Mouse (Mus musculus): ENCODE measurements around the gene Trappc6a. TPM values are rescaled to one million over a fixed set of nuclear protein-coding genes. Genes with fewer than 3 reads are reported as not detected.

The Trappc6a gene
- polyA plus RNA-seq, 1 experiment: 57.3 TPM

- H3K27me3 ChIP-seq (ENCODE audit: control insufficient read depth, insufficient read depth, insufficient read length): no peaks in the 10 kb centered on the region
- no peaks in the 10 kb centered on the region for H3K36me3 ChIP-seq (ENCODE audit: control insufficient read depth, insufficient read depth)
- TF ChIP-seq MYOD1 (IDR thresholded peaks at IDR 0.05; ENCODE audit: control insufficient read depth in 1 of 3, insufficient read length in 2 of 3, low read depth in 2 of 3) (no peak), REST (IDR thresholded peaks at IDR 0.05; ENCODE audit: insufficient read depth, insufficient read length) (no peak), CEBPB (IDR thresholded peaks at IDR 0.05; ENCODE audit: insufficient read depth, poor library complexity, severe bottlenecking) (no peak), MYOG (IDR thresholded peaks at IDR 0.05; ENCODE audit: control insufficient read depth in 1 of 3, insufficient read depth in 1 of 3, insufficient read length in 2 of 3, low read depth in 2 of 3) (no peak), SRF (IDR thresholded peaks at IDR 0.05; ENCODE audit: control insufficient read depth, insufficient read length, low read depth) (no peak), TCF12 (IDR thresholded peaks at IDR 0.05; ENCODE audit: insufficient read depth, poor library complexity, severe bottlenecking) (no peak), POLR2A (IDR thresholded peaks at IDR 0.05; ENCODE audit: insufficient read length, low read depth) (no peak), MAX (IDR thresholded peaks at IDR 0.05; ENCODE audit: low read depth) (no peak)
- no peak overlapping the region for H3K4me3 ChIP-seq
- no peak overlapping the region for H3ac ChIP-seq (ENCODE audit: control insufficient read depth, insufficient read length)
- peaks cover 12% of the 10 kb centered on the region for H3K79me2 ChIP-seq (ENCODE audit: control insufficient read depth, insufficient read depth)
- no peak overlapping the region for H3K4me2 ChIP-seq (ENCODE audit: low read depth)
Measured at GRCm38 (mm10) chr7:19461488-19461887, 46.7 kb upstream of the Trappc6a start.

GRCm38 (mm10) chr7:19462443-19462842 is 45.8 kb upstream of the Trappc6a start:
- H3K79me2 ChIP-seq (ENCODE audit: control insufficient read depth, insufficient read depth): peaks cover 4% of the 10 kb centered on the region
- H3K36me3 ChIP-seq (ENCODE audit: control insufficient read depth, insufficient read depth): no peaks in the 10 kb centered on the region
- no peak overlapping the region for H3K4me2 ChIP-seq (ENCODE audit: low read depth)
- TF ChIP-seq REST (IDR thresholded peaks at IDR 0.05; ENCODE audit: insufficient read depth, insufficient read length): no peak
- TF ChIP-seq MAX (IDR thresholded peaks at IDR 0.05; ENCODE audit: low read depth): no peak
- no peak for TF ChIP-seq TCF12 (IDR thresholded peaks at IDR 0.05; ENCODE audit: insufficient read depth, poor library complexity, severe bottlenecking)
- no peak for TF ChIP-seq CEBPB (IDR thresholded peaks at IDR 0.05; ENCODE audit: insufficient read depth, poor library complexity, severe bottlenecking)
- TF ChIP-seq POLR2A (IDR thresholded peaks at IDR 0.05; ENCODE audit: insufficient read length, low read depth): no peak
- TF ChIP-seq POLR2AphosphoS2 (IDR thresholded peaks at IDR 0.05; ENCODE audit: insufficient read length, low read depth): no peak
- TF ChIP-seq MYOG (IDR thresholded peaks at IDR 0.05; ENCODE audit: control insufficient read depth in 1 of 3, insufficient read depth in 1 of 3, insufficient read length in 2 of 3, low read depth in 2 of 3): no peak
- no peak for TF ChIP-seq TCF3 (IDR thresholded peaks at IDR 0.05; ENCODE audit: insufficient read length, low read depth)
- no peak for TF ChIP-seq E2F4 (IDR thresholded peaks at IDR 0.05; ENCODE audit: insufficient read depth)
- no peak for TF ChIP-seq SRF (IDR thresholded peaks at IDR 0.05; ENCODE audit: control insufficient read depth, insufficient read length, low read depth)
- no peak for TF ChIP-seq USF1 (IDR thresholded peaks at IDR 0.05; ENCODE audit: low read depth)
- TF ChIP-seq MYOD1 (IDR thresholded peaks at IDR 0.05; ENCODE audit: control insufficient read depth in 1 of 3, insufficient read length in 2 of 3, low read depth in 2 of 3): no peak
- H3K27me3 ChIP-seq (ENCODE audit: control insufficient read depth, insufficient read depth, insufficient read length): no peaks in the 10 kb centered on the region
- H3ac ChIP-seq (ENCODE audit: control insufficient read depth, insufficient read length): no peak overlapping the region
- H3K4me3 ChIP-seq: no peak overlapping the region

- no peaks in the 10 kb centered on the region for H3K27me3 ChIP-seq (ENCODE audit: control insufficient read depth, insufficient read depth, insufficient read length)
- no peak within 1 kb of the TSS for H3K4me3 ChIP-seq
- H3K79me2 ChIP-seq (ENCODE audit: control insufficient read depth, insufficient read depth): no peaks in the 10 kb centered on the region
- no peak for TF ChIP-seq MYOD1 (IDR thresholded peaks at IDR 0.05; ENCODE audit: control insufficient read depth in 1 of 3, insufficient read length in 2 of 3, low read depth in 2 of 3)
- no peak within 1 kb of the TSS for H3ac ChIP-seq (ENCODE audit: control insufficient read depth, insufficient read length)
- H3K36me3 ChIP-seq (ENCODE audit: control insufficient read depth, insufficient read depth): no peaks in the 10 kb centered on the region
- no peak within 1 kb of the TSS for H3K4me2 ChIP-seq (ENCODE audit: low read depth)
Measured at GRCm38 (mm10) chr7:19462884-19463381, 45.3 kb upstream of the Trappc6a start, which contains the start of gene Exoc3l2. Gene Exoc3l2, plus strand, starts transcription at chr7:19463331.

- no peak for TF ChIP-seq CEBPB (IDR thresholded peaks at IDR 0.05; ENCODE audit: insufficient read depth, poor library complexity, severe bottlenecking)
- Histone ChIP-seq H3K4me3 (no peak overlapping the region), H3K27me3 (ENCODE audit: control insufficient read depth, insufficient read depth, insufficient read length) (peaks cover 7% of the 10 kb centered on the region)
Measured at GRCm38 (mm10) chr7:19464367-19465307, 43.6 kb upstream of the Trappc6a start.

GRCm38 (mm10) chr7:19466602-19467145 is 41.5 kb upstream of the Trappc6a start:
- Histone ChIP-seq H3K27me3 (ENCODE audit: control insufficient read depth, insufficient read depth, insufficient read length) (peaks cover 17% of the 10 kb centered on the region), H3K4me2 (ENCODE audit: low read depth) (no peak overlapping the region), H3K4me3 (no peak overlapping the region), H3K79me2 (ENCODE audit: control insufficient read depth, insufficient read depth) (no peaks in the 10 kb centered on the region), H3ac (ENCODE audit: control insufficient read depth, insufficient read length) (no peak overlapping the region), H3K36me3 (ENCODE audit: control insufficient read depth, insufficient read depth) (no peaks in the 10 kb centered on the region)
- no peak for TF ChIP-seq SRF (IDR thresholded peaks at IDR 0.05; ENCODE audit: control insufficient read depth, insufficient read length, low read depth)

More at GRCm38 (mm10) chr7:19464367-19465307, 43.6 kb upstream of the Trappc6a start:
- Histone ChIP-seq H3K36me3 (ENCODE audit: control insufficient read depth, insufficient read depth) (no peaks in the 10 kb centered on the region), H3K79me2 (ENCODE audit: control insufficient read depth, insufficient read depth) (no peaks in the 10 kb centered on the region), H3K4me2 (ENCODE audit: low read depth) (no peak overlapping the region), H3ac (ENCODE audit: control insufficient read depth, insufficient read length) (no peak overlapping the region)
